In genomic region chr12:79762087-79762486, GRCm38 (mm10) we compare ENCODE assay signal across 12 mouse cellular contexts.
DNase-seq lines count a peak whose midpoint lies in the region; ATAC-seq and TF ChIP-seq lines count a peak whose summit lies in the region.
"Had no signal": no experiment of that assay in that cellular context is flagged by ENCODE, and none has a peak within 500 bp of the region (broad histone marks: within the 10 kb centered on the region; RNA-seq: fewer than 3 reads in every experiment).

No protein-coding gene starts in this region.

- no peak for TF ChIP-seq CTCF in lung, embryonic 14.5 days (IDR thresholded peaks at IDR 0.05; ENCODE audit: low read depth)

- DNase-seq in heart, adult 9 months (ENCODE audit: low spot score in 2 of 2): peak; percentile 45 to 52
- DNase-seq in heart, postnatal 4 days: no peak
- no peak for DNase-seq in lung, embryonic 14.5 days
- DNase-seq in lung, postnatal 4 days: no peak
- DNase-seq in embryonic facial prominence, embryonic 10.5 days (ENCODE audit: low spot score): no peak
- no peak for DNase-seq in layer of hippocampus, postnatal 10 days (ENCODE audit: low spot score in 2 of 2)
- DNase-seq in right cerebral cortex, adult 18-20 months: no peak
- DNase-seq: cerebellum, adult 9-10 months had no signal

- H3K4me3 ChIP-seq in lung, embryonic 14.5 days (ENCODE audit: low read depth, low read length): no peak overlapping the region
- no peak overlapping the region for H3K4me3 ChIP-seq in embryonic facial prominence, embryonic 10.5 days
- no peak overlapping the region for H3K4me3 ChIP-seq in liver, embryonic 16.5 days (ENCODE audit: low read depth, low read length)
- H3K4me3 ChIP-seq: embryonic facial prominence, embryonic 13.5 days; megakaryocyte, embryonic 14.5 days had no signal

- peaks cover 35% of the 10 kb centered on the region for H3K4me1 ChIP-seq in lung, embryonic 14.5 days (ENCODE audit: insufficient read depth)
- peaks cover 47% of the 10 kb centered on the region for H3K4me1 ChIP-seq in embryonic facial prominence, embryonic 10.5 days
- H3K4me1 ChIP-seq in liver, embryonic 16.5 days (ENCODE audit: control insufficient read depth, low read depth, low read length): peaks cover 16% of the 10 kb centered on the region

- H3K9ac ChIP-seq in lung, embryonic 14.5 days: no peak overlapping the region
- H3K9ac ChIP-seq in liver, embryonic 16.5 days (ENCODE audit: low read depth, low read length): no peak overlapping the region
- H3K9ac ChIP-seq: embryonic facial prominence, embryonic 13.5 days; hindbrain, embryonic 14.5 days had no signal

- no peaks in the 10 kb centered on the region for H3K9me3 ChIP-seq in lung, embryonic 14.5 days (ENCODE audit: low read depth, low read length)
- H3K9me3 ChIP-seq in embryonic facial prominence, embryonic 10.5 days: no peaks in the 10 kb centered on the region
- no peaks in the 10 kb centered on the region for H3K9me3 ChIP-seq in liver, embryonic 16.5 days (replicated peaks; ENCODE audit: control insufficient read depth, low read length)
- H3K9me3 ChIP-seq: embryonic facial prominence, embryonic 13.5 days; megakaryocyte, embryonic 14.5 days had no signal

- peak overlapping the region; percentile 89; the same call in 1 of the 2 replicates for H3K27ac ChIP-seq in lung, embryonic 14.5 days (ENCODE audit: low read depth)
- peak overlapping the region; percentile 62 for H3K27ac ChIP-seq in embryonic facial prominence, embryonic 10.5 days (replicated peaks)
- H3K27ac ChIP-seq in liver, embryonic 16.5 days (ENCODE audit: low read length): 0 out of 2 replicates have a peak overlapping the region, but pooled peaks have one; percentile 21
- H3K27ac ChIP-seq: embryonic facial prominence, embryonic 13.5 days; hindbrain, embryonic 14.5 days had no signal

- H3K4me2 ChIP-seq in lung, embryonic 14.5 days: no peak overlapping the region
- no peak overlapping the region for H3K4me2 ChIP-seq in liver, embryonic 16.5 days (ENCODE audit: low read depth, low read length)
- H3K4me2 ChIP-seq: embryonic facial prominence, embryonic 13.5 days; hindbrain, embryonic 14.5 days had no signal

- 52% methylated on average over 2 of the region's 2 CpGs for WGBS in lung, embryonic 14.5 days
- WGBS in embryonic facial prominence, embryonic 10.5 days: 77% methylated on average over 2 of the region's 2 CpGs
- WGBS in liver, embryonic 16.5 days (ENCODE audit: insufficient replicate concordance): 50% methylated on average over 2 of the region's 2 CpGs

- no peak for ATAC-seq in lung, embryonic 14.5 days (ENCODE audit: insufficient read depth)
- no peak for ATAC-seq in liver, embryonic 16.5 days (ENCODE audit: low read depth)

- no peaks in the 10 kb centered on the region for H3K36me3 ChIP-seq in lung, embryonic 14.5 days (ENCODE audit: insufficient read depth)
- H3K36me3 ChIP-seq in embryonic facial prominence, embryonic 10.5 days (replicated peaks): no peaks in the 10 kb centered on the region
- H3K36me3 ChIP-seq in liver, embryonic 16.5 days (ENCODE audit: control insufficient read depth, insufficient read depth): no peaks in the 10 kb centered on the region
- H3K36me3 ChIP-seq: embryonic facial prominence, embryonic 13.5 days had no signal

- H3K27me3 ChIP-seq in lung, embryonic 14.5 days (ENCODE audit: insufficient read depth, low read length): no peaks in the 10 kb centered on the region
- no peaks in the 10 kb centered on the region for H3K27me3 ChIP-seq in embryonic facial prominence, embryonic 10.5 days (replicated peaks; ENCODE audit: low read depth, poor library complexity, severe bottlenecking)
- H3K27me3 ChIP-seq in liver, embryonic 16.5 days (ENCODE audit: control insufficient read depth, insufficient read depth, low read depth, low read length): no peaks in the 10 kb centered on the region
- H3K27me3 ChIP-seq: embryonic facial prominence, embryonic 13.5 days had no signal

Comparison
In these comparisons a context has a peak if more than half of its experiments do, and no peak if none do; other contexts are left out.
1. DNase-seq: peak in heart, adult 9 months (2 of 2); none in heart, postnatal 4 days (single experiment), lung, embryonic 14.5 days (single experiment), lung, postnatal 4 days (0 of 2), embryonic facial prominence, embryonic 10.5 days (single experiment), layer of hippocampus, postnatal 10 days (0 of 2) and right cerebral cortex, adult 18-20 months (single experiment).
2. H3K27ac ChIP-seq: peak in every context shown above with its lines; median percentile 89 in lung, embryonic 14.5 days; 62 in embryonic facial prominence, embryonic 10.5 days; 21 in liver, embryonic 16.5 days.